ENCODE assay signal across 8 mouse cellular contexts in the genomic region with DNA sequence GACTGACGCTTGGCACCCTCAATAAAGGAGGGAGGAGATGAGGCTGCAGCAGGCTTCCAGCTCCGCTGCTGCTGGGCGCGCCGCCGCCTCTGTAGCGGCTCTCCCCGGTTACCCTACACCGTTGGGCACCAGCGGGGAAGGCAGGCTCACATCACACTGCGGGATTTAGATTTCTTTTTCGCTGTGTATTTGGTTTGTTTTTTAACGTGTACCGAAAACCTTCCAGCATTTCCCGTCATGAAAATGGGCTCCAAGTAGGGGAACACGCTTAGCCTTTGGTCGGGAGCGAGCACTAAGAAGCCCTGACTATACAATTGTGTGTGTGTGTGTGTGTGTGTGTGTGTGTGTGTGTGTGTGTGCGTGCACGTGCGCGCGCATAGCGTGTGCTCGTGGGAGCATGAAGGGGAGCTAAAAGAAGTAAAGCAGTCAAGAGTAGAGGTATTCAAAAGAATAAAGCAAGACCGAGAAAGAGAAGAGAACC. TPM values are rescaled to one million over a fixed set of nuclear protein-coding genes. Genes with fewer than 3 reads are reported as not detected.
DNase-seq lines count a peak whose midpoint lies in the region; ATAC-seq lines count a peak whose summit lies in the region.

No protein-coding gene starts in this region.

- peaks cover 42% of the 10 kb centered on the region for H3K27me3 ChIP-seq in kidney, embryonic 14.5 days (ENCODE audit: control insufficient read depth, insufficient read depth, low read length)
- H3K27me3 ChIP-seq in embryonic facial prominence, embryonic 15.5 days: peaks cover 36% of the 10 kb centered on the region
- H3K27me3 ChIP-seq in limb, embryonic 11.5 days (ENCODE audit: control insufficient read depth, insufficient read depth, low read length): peaks cover 42% of the 10 kb centered on the region

- H3K4me2 ChIP-seq in kidney, embryonic 14.5 days (replicated peaks; ENCODE audit: low read depth, low read length): peak overlapping the region; percentile 52
- peak overlapping the region; percentile 69 for H3K4me2 ChIP-seq in embryonic facial prominence, embryonic 15.5 days (replicated peaks)
- peak overlapping the region; percentile 59 for H3K4me2 ChIP-seq in limb, embryonic 11.5 days (ENCODE audit: low read depth, severe bottlenecking)

- peak overlapping the region; percentile 41 for H3K4me3 ChIP-seq in kidney, embryonic 14.5 days (ENCODE audit: low read length)
- peak overlapping the region; percentile 44 for H3K4me3 ChIP-seq in embryonic facial prominence, embryonic 15.5 days (replicated peaks)
- peak overlapping the region; percentile 36 for H3K4me3 ChIP-seq in limb, embryonic 11.5 days (ENCODE audit: low read depth, low read length)

- H3K9ac ChIP-seq in kidney, embryonic 14.5 days (ENCODE audit: low read depth, low read length): no peak overlapping the region
- no peak overlapping the region for H3K9ac ChIP-seq in embryonic facial prominence, embryonic 15.5 days
- H3K9ac ChIP-seq in limb, embryonic 11.5 days (ENCODE audit: low read length): no peak overlapping the region; the same call in 1 of the 2 replicates

- H3K4me1 ChIP-seq in kidney, embryonic 14.5 days (ENCODE audit: control insufficient read depth, insufficient read depth, low read length): peaks cover 5% of the 10 kb centered on the region; the same call in 1 of the 2 replicates
- H3K4me1 ChIP-seq in embryonic facial prominence, embryonic 15.5 days: peaks cover 16% of the 10 kb centered on the region; the same call in 1 of the 2 replicates
- no peaks in the 10 kb centered on the region for H3K4me1 ChIP-seq in limb, embryonic 11.5 days (ENCODE audit: control insufficient read depth, insufficient read depth, low read length)

- no peak overlapping the region for H3K27ac ChIP-seq in kidney, embryonic 14.5 days (ENCODE audit: low read depth, low read length)
- H3K27ac ChIP-seq in embryonic facial prominence, embryonic 15.5 days (replicated peaks): no peak overlapping the region
- H3K27ac ChIP-seq in limb, embryonic 11.5 days (replicated peaks; ENCODE audit: low read depth, low read length): no peak overlapping the region

- H3K9me3 ChIP-seq in kidney, embryonic 14.5 days (ENCODE audit: control insufficient read depth, low read length): no peaks in the 10 kb centered on the region
- H3K9me3 ChIP-seq in embryonic facial prominence, embryonic 15.5 days (replicated peaks): no peaks in the 10 kb centered on the region
- no peaks in the 10 kb centered on the region for H3K9me3 ChIP-seq in limb, embryonic 11.5 days (ENCODE audit: control insufficient read depth, low read length)

- ATAC-seq in kidney, embryonic 14.5 days (ENCODE audit: low FRiP score, low TSS enrichment): 0 out of 2 replicates have a peak, but pooled peaks have one; percentile 54
- peak; percentile 53 for ATAC-seq in cerebellum, adult (ENCODE audit: insufficient number of reproducible peaks, low FRiP score, low TSS enrichment)
- ATAC-seq in embryonic facial prominence, embryonic 15.5 days (ENCODE audit: insufficient number of reproducible peaks, low FRiP score, low TSS enrichment, low read depth): 0 out of 2 replicates have a peak, but pooled peaks have one; percentile 32
- ATAC-seq in limb, embryonic 11.5 days (ENCODE audit: insufficient number of reproducible peaks, low FRiP score, low TSS enrichment, low read depth): no peak
- ATAC-seq in erythroblast, adult 5-6 weeks (replicated peaks; ENCODE audit: low FRiP score, poor library complexity, severe bottlenecking): no peak

- under 1% methylated on average over 26 of the region's 26 CpGs for WGBS in kidney, embryonic 14.5 days
- under 1% methylated on average over 26 of the region's 26 CpGs for WGBS in embryonic facial prominence, embryonic 15.5 days
- WGBS in limb, embryonic 11.5 days: 2% methylated on average over 26 of the region's 26 CpGs

- H3K36me3 ChIP-seq in kidney, embryonic 14.5 days (ENCODE audit: control insufficient read depth, insufficient read depth, low read length): no peaks in the 10 kb centered on the region
- no peaks in the 10 kb centered on the region for H3K36me3 ChIP-seq in embryonic facial prominence, embryonic 15.5 days
- no peaks in the 10 kb centered on the region for H3K36me3 ChIP-seq in limb, embryonic 11.5 days (ENCODE audit: control insufficient read depth, insufficient read depth, low read length)

- DNase-seq in kidney, adult 8-10 months: no peak
- peak; percentile 48 for DNase-seq in limb, embryonic 11.5 days (ENCODE audit: low spot score)
- peak; percentile 49 for DNase-seq in retina, embryonic 14.5 days (ENCODE audit: low spot score)
- DNase-seq in spleen, postnatal 36 days (ENCODE audit: low spot score in 2 of 2): no peak

RNA-seq across cellular contexts. Expression of gene Slitrk3, which starts 4.1 kb away (rescaled TPM):
- not detected in 2 replicates for polyA plus RNA-seq in kidney, embryonic 14.5 days (2014; fragmentation: Nextera tagmentation; extraction: Ambion mirVana)
- 3.1 and 3.2 TPM in 2 replicates for polyA plus RNA-seq in embryonic facial prominence, embryonic 15.5 days (2015; fragmentation: Nextera tagmentation; extraction: Ambion mirVana)
- 0.12 TPM in 1 of 2 replicates, not detected in the other for polyA plus RNA-seq in limb, embryonic 11.5 days (2014; fragmentation: Nextera tagmentation; extraction: Ambion mirVana)
- not detected in 2 replicates for total RNA-seq in erythroblast, adult 5-6 weeks (2015; ENCODE audit: low replicate concordance)
- not detected in 2 replicates for total RNA-seq in erythroblast, adult 5-6 weeks (2017; ENCODE audit: low replicate concordance)

Comparison
In these comparisons a context has a peak if more than half of its experiments do, and no peak if none do; other contexts are left out.
1. ATAC-seq: peak in kidney, embryonic 14.5 days (single experiment), cerebellum, adult (single experiment) and embryonic facial prominence, embryonic 15.5 days (single experiment); none in limb, embryonic 11.5 days (single experiment) and erythroblast, adult 5-6 weeks (single experiment).
2. DNase-seq: peak in limb, embryonic 11.5 days (single experiment) and retina, embryonic 14.5 days (single experiment); none in kidney, adult 8-10 months (0 of 2) and spleen, postnatal 36 days (0 of 2).
3. Peak in every context shown above with its lines, with median percentiles within 50 percentile points of each other: H3K4me2 ChIP-seq and H3K4me3 ChIP-seq.